Mouse (Mus musculus) CH12.LX (cell line): ENCODE results near the gene Det1.

Source experiments
- CTCF ChIP-seq, 2 experiments: IDR thresholded peaks in 1 of 2; conservative IDR thresholded peaks in 1 of 2; 2 replicates each; pipeline ENCODE4 v1.5.1; 2011 to 2012; ENCODE audit warnings: low read depth in 2 of 2, low read length in 2 of 2, improper control_type of control experiment in 1 of 2, inconsistent platforms in 1 of 2, mild to moderate bottlenecking in 1 of 2, moderate library complexity in 1 of 2
- EP300 ChIP-seq: IDR thresholded peaks from 2 replicates; pipeline ENCODE4 v1.6.1; 2011; ENCODE audit warnings: low read length, improper control_type of control experiment
- HCFC1 ChIP-seq: IDR thresholded peaks from 2 replicates; pipeline ENCODE4 v1.6.1; 2012; ENCODE audit warnings: low read depth, mild to moderate bottlenecking, inconsistent platforms, low read length, improper control_type of control experiment
- KAT2A ChIP-seq: IDR thresholded peaks from 2 replicates; pipeline ENCODE4 v1.6.1; 2012; ENCODE audit warnings: low read length, improper control_type of control experiment, inconsistent platforms; ENCODE audit not compliant: insufficient replicate concordance
- MAFK ChIP-seq: IDR thresholded peaks from 2 replicates; pipeline ENCODE4 v1.6.1; 2011; ENCODE audit warnings: low read length, improper control_type of control experiment; ENCODE audit not compliant: insufficient replicate concordance
- MEF2A ChIP-seq: IDR thresholded peaks from 2 replicates; pipeline ENCODE4 v1.6.1; 2014; ENCODE audit warnings: low read depth, mild to moderate bottlenecking, inconsistent platforms, low read length, improper control_type of control experiment, borderline replicate concordance
- POLR2A ChIP-seq: IDR thresholded peaks from 2 replicates; pipeline ENCODE4 v1.6.1; 2011; ENCODE audit warnings: low read depth, mild to moderate bottlenecking, improper control_type of control experiment, low read length
- TCF12 ChIP-seq: IDR thresholded peaks from 2 replicates; pipeline ENCODE4 v1.6.1; 2014; ENCODE audit warnings: low read depth, mild to moderate bottlenecking, inconsistent platforms, low read length, improper control_type of control experiment
- ZC3H11A ChIP-seq: IDR thresholded peaks from 2 replicates; pipeline ENCODE4 v1.6.1; 2012; ENCODE audit warnings: low read depth, mild to moderate bottlenecking, inconsistent platforms, low read length, improper control_type of control experiment
- ZMIZ1 ChIP-seq: IDR thresholded peaks from 2 replicates; pipeline ENCODE4 v1.6.1; 2012; ENCODE audit warnings: low read depth, mild to moderate bottlenecking, inconsistent platforms, low read length, improper control_type of control experiment

DNA sequence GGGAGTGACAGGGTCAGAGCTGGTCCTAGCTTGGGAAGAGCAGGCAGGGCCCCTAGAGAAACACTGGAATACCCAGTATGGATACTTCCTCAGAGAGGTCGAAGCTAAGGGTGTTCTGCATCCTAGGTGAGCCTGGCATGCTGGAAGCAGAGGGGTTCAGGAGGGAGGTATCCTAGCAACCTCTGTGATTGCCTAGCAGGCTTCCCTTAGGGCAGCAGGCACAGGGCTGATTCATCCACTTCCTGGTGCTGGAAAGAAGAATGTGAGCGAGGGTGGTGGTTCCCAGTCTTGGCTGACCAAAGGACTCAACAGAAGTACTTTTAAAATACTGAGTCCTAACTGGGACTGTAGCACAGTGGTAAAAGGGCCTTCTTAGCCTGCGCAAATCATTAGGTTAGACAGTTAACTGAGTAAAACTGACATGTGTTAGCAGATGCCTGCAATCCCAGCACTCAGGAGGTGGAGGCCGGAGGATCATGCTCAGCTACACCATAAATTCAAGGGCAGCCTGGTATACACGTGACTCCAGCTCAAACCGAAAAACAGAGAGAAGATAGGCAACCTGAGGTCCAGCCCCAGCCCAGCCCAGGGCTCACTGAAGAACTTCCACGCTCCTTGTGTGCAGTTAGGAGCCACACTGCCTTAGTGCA lies 16.9 kb upstream of the Det1 start:
- no peak for TF ChIP-seq POLR2A
- no peak for TF ChIP-seq TCF12
- TF ChIP-seq KAT2A: no peak
- no peak for TF ChIP-seq ZMIZ1
- TF ChIP-seq MAFK: no peak
- TF ChIP-seq MEF2A: no peak
- no peak for TF ChIP-seq CTCF (conservative IDR thresholded peaks at IDR 0.05 in 1 of 2, IDR thresholded peaks at IDR 0.05 in 1 of 2; ENCODE audit: low read depth in 2 of 2, low read length in 2 of 2)
- no peak for TF ChIP-seq EP300
- no peak for TF ChIP-seq HCFC1
- no peak for TF ChIP-seq ZC3H11A
